Mouse (Mus musculus) liver, embryonic 14.5 days (tissue): ENCODE measurements at regions not wholly inside any gene's neighbourhood (a gene's known extent, or its start where the extent isn't known, plus 50 kb on each side); places are given as distances from the start of the nearest gene placed in this dataset.

ENCODE experiments used
- CTCF ChIP-seq: IDR thresholded peaks from 2 replicates; pipeline ENCODE4 v1.5.1; 2016; ENCODE audit warnings: antibody characterized with exemption, low read depth, control low read depth
- EP300 ChIP-seq: IDR thresholded peaks from 2 replicates; pipeline ENCODE4 v1.6.1; 2016; ENCODE audit warnings: antibody characterized with exemption, low read depth

GRCm38 (mm10) chr12:112290299-112290698 is 144.3 kb downstream of the Kif26a start:
- TF ChIP-seq EP300 (no peak), CTCF (no peak)
